Mouse (Mus musculus): Measurements from ENCODE around the gene Myb. TPM values are rescaled to one million over a fixed set of nuclear protein-coding genes. Genes with fewer than 3 reads are reported as not detected.
A peak's percentile ranks its signal among the peaks of the same experiment; 100 is the strongest.

Myb gene
- under 1 TPM; 0.23 to 0.25 TPM for total RNA-seq (2021)
- long read RNA-seq, experiment 1, partial matches to known transcripts: 1 of 2 reads
- long read RNA-seq, experiment 1, other reads (novel, unspliced or antisense): 0 of 2 reads
- long read RNA-seq, experiment 2, transcript Myb-205 (1 exons, 2,254 nt): major isoform, 6 of 6 reads
- long read RNA-seq, experiment 2, partial matches to known transcripts: 0 of 6 reads
- long read RNA-seq, experiment 2, other reads (novel, unspliced or antisense): 0 of 6 reads

- Histone ChIP-seq H3K27ac (no peak within 1 kb of the TSS), H3K4me3 (peak within 1 kb of the TSS; percentile 56)
- no peak for TF ChIP-seq CTCF (IDR thresholded peaks at IDR 0.05)
- peak; percentile 40 to 53 for DNase-seq (ENCODE audit: extremely low spot score in 1 of 2, low spot score in 2 of 2)
- intact Hi-C loops (cut with DNase I): loop anchor here (2.0 kb wide), 1 partner anchor 16 kb away; no protein-coding TSS in a partner anchor
Measured at GRCm38 (mm10) chr10:21160537-21161358, at the start of gene Myb. Myb (minus strand) TSS chr10:21160984.

- no peak overlapping the region for H3K27ac ChIP-seq
- DNase-seq (ENCODE audit: extremely low spot score in 1 of 2, low spot score in 2 of 2): no peak
- TF ChIP-seq CTCF (IDR thresholded peaks at IDR 0.05): no peak
- intact Hi-C loops (cut with DNase I): no loop called here
- H3K4me3 ChIP-seq: no peak overlapping the region
Measured at GRCm38 (mm10) chr10:21207378-21207777, 46.6 kb upstream of the Myb start.

GRCm38 (mm10) chr10:21206232-21206631 is 45.4 kb upstream of the Myb start:
- no peak for TF ChIP-seq CTCF (IDR thresholded peaks at IDR 0.05)
- intact Hi-C loops (cut with DNase I): no loop called here
- no peak overlapping the region for H3K27ac ChIP-seq

GRCm38 (mm10) chr10:21204496-21205085 is 43.8 kb upstream of the Myb start:
- intact Hi-C loops (cut with DNase I): no loop called here
- no peak overlapping the region for H3K27ac ChIP-seq
- no peak for DNase-seq (ENCODE audit: extremely low spot score in 1 of 2, low spot score in 2 of 2)
- H3K4me3 ChIP-seq: no peak overlapping the region
- TF ChIP-seq CTCF (IDR thresholded peaks at IDR 0.05): no peak

More at GRCm38 (mm10) chr10:21206232-21206631, 45.4 kb upstream of the Myb start:
- no peak overlapping the region for H3K4me3 ChIP-seq
- DNase-seq (ENCODE audit: extremely low spot score in 1 of 2, low spot score in 2 of 2): no peak

- no peak overlapping the region for H3K4me3 ChIP-seq
- H3K27ac ChIP-seq: no peak overlapping the region
- no peak for DNase-seq (ENCODE audit: extremely low spot score in 1 of 2, low spot score in 2 of 2)
- no peak for TF ChIP-seq CTCF (IDR thresholded peaks at IDR 0.05)
- intact Hi-C loops (cut with DNase I): no loop called here
Measured at GRCm38 (mm10) chr10:21203886-21204285, 43.1 kb upstream of the Myb start.

GRCm38 (mm10) chr10:21203461-21203860 is 42.7 kb upstream of the Myb start:
- TF ChIP-seq CTCF (IDR thresholded peaks at IDR 0.05): no peak
- Histone ChIP-seq H3K4me3 (no peak overlapping the region), H3K27ac (no peak overlapping the region)
- no peak for DNase-seq (ENCODE audit: extremely low spot score in 1 of 2, low spot score in 2 of 2)
- intact Hi-C loops (cut with DNase I): no loop called here

GRCm38 (mm10) chr10:21200761-21201160 is 40.0 kb upstream of the Myb start:
- intact Hi-C loops (cut with DNase I): no loop called here
- DNase-seq (ENCODE audit: extremely low spot score in 1 of 2, low spot score in 2 of 2): no peak
- Histone ChIP-seq H3K27ac (no peak overlapping the region), H3K4me3 (no peak overlapping the region)
- no peak for TF ChIP-seq CTCF (IDR thresholded peaks at IDR 0.05)

- Histone ChIP-seq H3K4me3 (no peak overlapping the region), H3K27ac (no peak overlapping the region)
- TF ChIP-seq CTCF (IDR thresholded peaks at IDR 0.05): no peak
- DNase-seq (ENCODE audit: extremely low spot score in 1 of 2, low spot score in 2 of 2): no peak
- intact Hi-C loops (cut with DNase I): no loop called here
Measured at GRCm38 (mm10) chr10:21200322-21200721, 39.5 kb upstream of the Myb start.

GRCm38 (mm10) chr10:21196646-21197116 is 35.9 kb upstream of the Myb start:
- DNase-seq (ENCODE audit: extremely low spot score in 1 of 2, low spot score in 2 of 2): no peak
- intact Hi-C loops (cut with DNase I): no loop called here
- H3K4me3 ChIP-seq: no peak overlapping the region
- H3K27ac ChIP-seq: no peak overlapping the region
- no peak for TF ChIP-seq CTCF (IDR thresholded peaks at IDR 0.05)

GRCm38 (mm10) chr10:21195597-21195996 is 34.8 kb upstream of the Myb start:
- no peak overlapping the region for H3K4me3 ChIP-seq
- no peak for TF ChIP-seq CTCF (IDR thresholded peaks at IDR 0.05)
- H3K27ac ChIP-seq: no peak overlapping the region
- intact Hi-C loops (cut with DNase I): no loop called here
- DNase-seq (ENCODE audit: extremely low spot score in 1 of 2, low spot score in 2 of 2): no peak

GRCm38 (mm10) chr10:21193935-21194505 is 33.2 kb upstream of the Myb start:
- no peak overlapping the region for H3K27ac ChIP-seq
- intact Hi-C loops (cut with DNase I): no loop called here
- no peak for TF ChIP-seq CTCF (IDR thresholded peaks at IDR 0.05)
- no peak overlapping the region for H3K4me3 ChIP-seq
- DNase-seq (ENCODE audit: extremely low spot score in 1 of 2, low spot score in 2 of 2): no peak

Measured in left cerebral cortex, adult 2 months (tissue).